Mouse (Mus musculus) mammary gland, adult 2 months (tissue): ENCODE results near the gene Stub1. TPM values are rescaled to one million over a fixed set of nuclear protein-coding genes. Genes with fewer than 3 reads are reported as not detected.

ENCODE experiments used
- polyA plus RNA-seq: library from polyadenylated mRNA; depleted of rRNA; stranded (reverse); fragments of >200 nt; gene quantifications from 2 replicates; pipeline ENCODE4 v1.2.3, GENCODE M21; 2012; ENCODE audit warnings: low replicate concordance; rRNA removed

Stub1 gene
- polyA plus RNA-seq: 122 and 125 TPM in 2 replicates

GRCm38 (mm10) chr17:25833291-25833663 is at the start of gene Stub1:
Gene Stub1, minus strand, starts transcription at chr17:25833404.

GRCm38 (mm10) chr17:25880196-25880910 is 47.1 kb upstream of the Stub1 start, which contains the start of gene Wfikkn1:
Gene Wfikkn1, minus strand, starts transcription at chr17:25880858.

GRCm38 (mm10) chr17:25874721-25875170 is 41.5 kb upstream of the Stub1 start, which contains the start of gene Mettl26:
Gene Mettl26, plus strand, starts transcription at chr17:25875074.

GRCm38 (mm10) chr17:25868601-25869191 is 35.5 kb upstream of the Stub1 start, which contains the start of gene Mcrip2:
Gene Mcrip2, minus strand, starts transcription at chr17:25868764.

GRCm38 (mm10) chr17:25860832-25861703 is 27.9 kb upstream of the Stub1 start, which contains the start of gene Wdr90:
Gene Wdr90, minus strand, starts transcription at chr17:25861501.

GRCm38 (mm10) chr17:25844396-25844901 is 11.2 kb upstream of the Stub1 start, which contains the start of gene Rhot2:
Gene Rhot2, minus strand, starts transcription at chr17:25844851.

GRCm38 (mm10) chr17:25841117-25841880 is 8.1 kb upstream of the Stub1 start, which contains the start of gene Gm20683:
Gene Gm20683, minus strand, starts transcription at chr17:25841763.

GRCm38 (mm10) chr17:25837076-25837410 is 3.8 kb upstream of the Stub1 start, which contains the start of gene Rhbdl1:
Gene Rhbdl1, minus strand, starts transcription at chr17:25837295.

GRCm38 (mm10) chr17:25828712-25829557 is 4.3 kb downstream of the Stub1 start, which contains the start of gene Jmjd8:
Gene Jmjd8, plus strand, starts transcription at chr17:25828867.

GRCm38 (mm10) chr17:25823452-25823851 is 9.8 kb downstream of the Stub1 start, which contains the start of gene Wdr24:
Gene Wdr24, plus strand, starts transcription at chr17:25823627.

GRCm38 (mm10) chr17:25808789-25809605 is 24.2 kb downstream of the Stub1 start, which contains the start of gene Fbxl16:
Gene Fbxl16, plus strand, starts transcription at chr17:25809085.

GRCm38 (mm10) chr17:25796951-25797369 is 36.2 kb downstream of the Stub1 start, which contains the start of gene Metrn:
Gene Metrn, minus strand, starts transcription at chr17:25797136.

GRCm38 (mm10) chr17:25795609-25796092 is 37.6 kb downstream of the Stub1 start, which contains the start of gene AC134908.4:
Gene AC134908.4, minus strand, starts transcription at chr17:25795659.

GRCm38 (mm10) chr17:25792615-25793014 is 40.6 kb downstream of the Stub1 start, which contains the start of gene Fam173a:
Gene Fam173a, minus strand, starts transcription at chr17:25792901.

GRCm38 (mm10) chr17:25786280-25786679 is 46.9 kb downstream of the Stub1 start, which contains the start of gene Ccdc78:
Gene Ccdc78, plus strand, starts transcription at chr17:25786580.

GRCm38 (mm10) chr17:25785281-25785745 is 47.9 kb downstream of the Stub1 start, which contains the start of gene Haghl:
Gene Haghl, minus strand, starts transcription at chr17:25785673.

